Mouse (Mus musculus): ENCODE data around the gene Hoxc11.

The Hoxc11 gene

GRCm38 (mm10) chr15:102965892-102966775, 11.9 kb downstream of the Hoxc11 start:
- no peak for DNase-seq

- no peak for DNase-seq
Observed at GRCm38 (mm10) chr15:102966776-102967311, 12.6 kb downstream of the Hoxc11 start, which contains the start of gene Hoxc10. Hoxc10 (plus strand) TSS chr15:102966796.

- DNase-seq, result no peak
Observed at GRCm38 (mm10) chr15:102967312-102967510, 13.0 kb downstream of the Hoxc11 start, which contains the start of gene Hoxc5. Hoxc5 (plus strand) TSS chr15:102967443.

GRCm38 (mm10) chr15:102967511-102968397, 13.5 kb downstream of the Hoxc11 start:
- no peak for DNase-seq

GRCm38 (mm10) chr15:102969296-102969695, 15.1 kb downstream of the Hoxc11 start:
- DNase-seq, result no peak

GRCm38 (mm10) chr15:102970740-102971139, 16.5 kb downstream of the Hoxc11 start:
- DNase-seq, result no peak

- DNase-seq, result no peak
Observed at GRCm38 (mm10) chr15:102972254-102972653, 18.0 kb downstream of the Hoxc11 start.

- no peak for DNase-seq
Observed at GRCm38 (mm10) chr15:102972753-102973152, 18.5 kb downstream of the Hoxc11 start.

GRCm38 (mm10) chr15:102975034-102975433, 20.8 kb downstream of the Hoxc11 start:
- DNase-seq, result no peak

- DNase-seq, result no peak
Observed at GRCm38 (mm10) chr15:102975688-102976111, 21.5 kb downstream of the Hoxc11 start.

GRCm38 (mm10) chr15:102976171-102976570, 21.9 kb downstream of the Hoxc11 start, which contains the start of gene Hoxc9:
Hoxc9 (plus strand) TSS chr15:102976439.
- DNase-seq, result no peak

- DNase-seq, result no peak
Observed at GRCm38 (mm10) chr15:102976631-102977422, 22.6 kb downstream of the Hoxc11 start.

GRCm38 (mm10) chr15:102977423-102977974, 23.3 kb downstream of the Hoxc11 start:
- DNase-seq, result no peak

- DNase-seq, result no peak
Observed at GRCm38 (mm10) chr15:102978615-102979515, 24.6 kb downstream of the Hoxc11 start.

GRCm38 (mm10) chr15:102979936-102980335, 25.7 kb downstream of the Hoxc11 start:
- no peak for DNase-seq

GRCm38 (mm10) chr15:102980352-102980751, 26.1 kb downstream of the Hoxc11 start:
- DNase-seq, result no peak

GRCm38 (mm10) chr15:102980912-102981311, 26.7 kb downstream of the Hoxc11 start:
- no peak for DNase-seq

GRCm38 (mm10) chr15:102981379-102982288, 27.4 kb downstream of the Hoxc11 start:
- no peak for DNase-seq

GRCm38 (mm10) chr15:102983716-102984115, 29.5 kb downstream of the Hoxc11 start:
- DNase-seq, result no peak

GRCm38 (mm10) chr15:102984521-102984920, 30.3 kb downstream of the Hoxc11 start:
- DNase-seq, result no peak

All from cerebellum, adult 11 months (tissue).